Mouse (Mus musculus): ENCODE measurements around the gene Apoc4.

The Apoc4 gene

DNA sequence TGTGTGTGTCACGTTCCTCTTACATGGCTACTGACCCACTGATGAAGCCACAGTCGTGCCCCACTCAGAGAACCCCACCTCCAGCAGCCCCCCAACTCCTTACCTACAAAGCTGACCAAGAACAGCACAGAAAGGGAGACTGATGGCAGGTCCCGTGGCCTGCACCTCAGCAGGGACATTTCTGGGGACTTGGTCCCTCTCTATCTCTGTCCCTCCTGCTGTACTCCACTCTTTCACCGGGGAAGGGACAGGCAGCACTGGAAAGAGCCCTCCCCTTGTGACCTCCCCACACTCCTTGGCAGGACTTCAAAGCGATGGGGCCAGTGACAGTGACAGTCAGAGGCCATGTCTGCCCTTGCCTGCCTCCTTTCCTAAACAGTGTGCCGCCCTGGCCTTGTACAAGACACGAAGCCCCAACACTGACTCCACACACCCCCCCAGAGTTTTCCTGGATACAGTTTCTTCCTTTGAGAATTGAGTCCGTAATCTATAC is at the start of gene Apoc4, which contains the start of gene Gm44805:
Apoc4 (minus strand) TSS at position 278 of the 493 bp plus-strand sequence.
Gm44805 (minus strand) TSS at position 222 of the 493 bp plus-strand sequence.
- in situ Hi-C loops (cut with MboI; ENCODE audit: low sequenced_read_pairs), result no loop called here

GRCm38 (mm10) chr7:19726541-19726940 is 45.3 kb upstream of the Apoc4 start:
- in situ Hi-C loops (cut with MboI; ENCODE audit: low sequenced_read_pairs), result no loop called here

DNA sequence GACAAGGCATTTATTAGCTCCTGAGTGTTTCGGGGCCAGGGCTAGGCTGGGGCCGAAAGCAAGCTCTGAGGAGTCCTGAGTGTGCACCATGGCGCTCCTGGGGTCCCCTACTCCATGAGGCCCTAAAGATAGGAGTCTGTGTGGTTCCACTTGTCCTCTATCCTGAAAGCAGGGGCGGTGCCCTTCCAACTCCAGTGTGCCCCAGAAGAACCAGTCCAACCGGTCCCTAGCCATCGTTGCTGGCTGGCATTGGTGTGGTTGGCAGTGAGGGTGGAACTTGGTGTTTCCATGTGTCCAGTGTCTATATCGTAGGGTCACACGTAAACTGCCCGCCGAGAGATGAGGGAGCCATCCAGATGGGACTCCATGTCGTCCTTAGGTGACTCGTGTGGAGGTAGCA is 42.9 kb upstream of the Apoc4 start:
- in situ Hi-C loops (cut with MboI; ENCODE audit: low sequenced_read_pairs), result no loop called here

GRCm38 (mm10) chr7:19722754-19723195 is 41.5 kb upstream of the Apoc4 start:
- in situ Hi-C loops (cut with MboI; ENCODE audit: low sequenced_read_pairs), result no loop called here

DNA sequence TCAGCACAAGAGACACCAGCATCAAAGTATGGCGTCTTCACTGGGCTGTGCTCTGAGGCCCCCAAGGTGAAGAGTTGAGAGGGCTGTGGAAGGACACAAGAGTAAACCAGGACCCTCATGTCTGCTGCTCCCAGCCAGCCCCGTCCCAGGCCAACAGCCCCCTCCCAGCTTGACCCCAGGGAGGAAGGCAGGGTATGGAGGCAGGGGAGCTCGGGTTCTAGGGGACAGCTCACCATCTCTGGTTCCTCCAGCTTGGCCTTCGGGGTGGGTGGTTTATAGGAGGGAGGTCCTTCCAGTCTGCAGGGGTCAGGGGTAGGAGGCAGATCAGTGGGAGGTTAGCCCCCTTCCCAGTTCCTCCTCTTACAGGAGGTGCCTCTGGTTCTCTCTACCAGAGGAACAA is 37.9 kb upstream of the Apoc4 start:
- in situ Hi-C loops (cut with MboI; ENCODE audit: low sequenced_read_pairs), result no loop called here

DNA sequence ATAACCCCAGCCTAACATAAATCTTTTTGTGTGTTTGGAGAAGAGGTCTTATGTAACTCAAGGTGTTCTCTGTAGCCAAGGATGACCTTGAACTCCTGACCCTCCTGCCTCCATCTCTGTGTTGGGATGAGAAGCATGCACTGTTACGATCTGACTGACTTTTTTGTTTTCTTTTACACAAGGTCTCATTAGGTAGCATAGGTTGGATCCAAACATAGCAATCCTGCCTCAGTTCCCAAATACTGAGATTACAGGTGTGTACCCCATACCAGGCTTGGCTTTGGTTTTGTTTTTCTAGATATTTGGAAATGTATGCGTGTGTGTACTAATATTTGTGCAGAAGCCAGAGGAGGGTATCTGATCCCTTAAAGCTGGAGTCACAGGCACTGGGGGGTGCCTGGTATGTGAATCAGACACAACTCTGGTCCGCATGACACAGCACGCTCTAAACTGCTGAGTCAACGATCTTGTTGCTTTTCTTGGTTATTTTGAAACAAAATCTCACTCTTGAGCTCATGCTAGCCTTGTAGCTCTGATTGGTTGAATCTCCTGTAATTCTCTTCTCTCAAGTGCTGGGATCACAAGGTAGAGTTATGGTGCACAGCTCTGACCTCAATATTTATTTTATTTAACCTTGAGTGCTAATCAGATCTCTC is 37.1 kb upstream of the Apoc4 start:
- in situ Hi-C loops (cut with MboI; ENCODE audit: low sequenced_read_pairs), result no loop called here

- in situ Hi-C loops (cut with MboI; ENCODE audit: low sequenced_read_pairs), result no loop called here
These were observed 36.1 kb upstream of the Apoc4 start for GRCm38 (mm10) chr7:19717346-19717745.

DNA sequence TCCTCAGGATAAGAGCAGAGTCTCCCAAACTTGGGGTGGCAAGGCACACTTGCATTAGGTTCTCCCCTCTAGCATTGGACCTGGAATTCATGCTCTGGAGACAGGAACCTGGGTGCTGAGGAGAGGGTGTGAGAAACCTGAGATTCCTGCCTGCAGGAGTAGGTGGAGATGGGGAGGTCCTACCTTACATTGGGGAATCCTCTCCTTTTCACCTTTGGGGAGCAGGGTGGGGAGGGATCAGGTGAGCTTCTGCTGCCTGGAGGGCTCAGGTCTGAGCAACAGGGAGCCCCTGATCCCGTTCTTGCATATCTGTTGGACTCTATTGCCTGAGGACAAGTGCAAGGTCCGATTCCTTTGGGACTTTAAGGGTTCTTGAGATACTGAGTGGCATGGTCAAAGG is 35.5 kb upstream of the Apoc4 start:
- in situ Hi-C loops (cut with MboI; ENCODE audit: low sequenced_read_pairs), result no loop called here

- in situ Hi-C loops (cut with MboI; ENCODE audit: low sequenced_read_pairs), result no loop called here
These were observed 34.9 kb upstream of the Apoc4 start for GRCm38 (mm10) chr7:19716055-19716682.

DNA sequence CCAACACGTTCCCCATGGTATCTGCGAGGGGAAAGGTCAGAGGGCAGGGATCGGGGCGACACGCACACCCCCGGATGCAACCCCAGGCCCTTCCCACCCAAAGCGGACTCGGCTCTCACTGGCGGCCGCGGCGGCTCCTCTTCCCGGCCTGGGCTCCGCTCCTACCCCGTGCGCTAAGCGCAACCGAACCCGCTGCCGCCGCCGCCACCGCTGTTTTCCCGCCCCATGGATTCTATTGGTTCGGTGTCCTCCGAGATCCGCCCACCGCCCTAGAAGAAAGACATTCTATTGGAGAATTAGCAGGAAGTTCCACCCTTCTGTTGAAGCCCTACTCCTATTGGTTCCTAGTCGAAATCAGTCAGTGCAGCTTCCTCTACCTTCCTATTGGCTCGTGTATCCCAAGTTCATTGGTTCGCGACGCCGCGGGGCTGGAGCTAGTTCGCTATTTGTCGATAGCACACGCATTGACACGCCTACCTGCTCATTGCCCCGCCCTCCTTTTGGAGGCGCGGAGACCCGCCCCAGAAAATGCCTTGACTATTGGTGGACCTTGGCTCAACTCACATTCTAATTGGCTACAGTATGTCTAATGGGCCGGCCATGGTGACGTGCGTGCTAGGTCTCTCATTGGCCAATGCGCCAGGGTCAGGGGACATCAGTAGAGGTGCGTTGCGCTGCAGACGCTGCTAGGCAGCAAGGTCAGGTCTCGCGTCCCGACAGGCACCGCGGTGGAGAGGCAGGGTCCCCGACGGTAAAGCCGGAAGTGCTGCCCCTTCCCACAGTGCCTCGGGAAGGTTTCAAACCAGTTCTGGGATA is 34.2 kb upstream of the Apoc4 start, which contains the start of gene Tomm40:
Tomm40 (minus strand) TSS at position 200 of the 816 bp plus-strand sequence.
- in situ Hi-C loops (cut with MboI; ENCODE audit: low sequenced_read_pairs), result no loop called here

- in situ Hi-C loops (cut with MboI; ENCODE audit: low sequenced_read_pairs), result no loop called here
These were observed 33.6 kb upstream of the Apoc4 start for GRCm38 (mm10) chr7:19714836-19715235.

- in situ Hi-C loops (cut with MboI; ENCODE audit: low sequenced_read_pairs), result no loop called here
These were observed 32.3 kb upstream of the Apoc4 start for GRCm38 (mm10) chr7:19713598-19713997.

DNA sequence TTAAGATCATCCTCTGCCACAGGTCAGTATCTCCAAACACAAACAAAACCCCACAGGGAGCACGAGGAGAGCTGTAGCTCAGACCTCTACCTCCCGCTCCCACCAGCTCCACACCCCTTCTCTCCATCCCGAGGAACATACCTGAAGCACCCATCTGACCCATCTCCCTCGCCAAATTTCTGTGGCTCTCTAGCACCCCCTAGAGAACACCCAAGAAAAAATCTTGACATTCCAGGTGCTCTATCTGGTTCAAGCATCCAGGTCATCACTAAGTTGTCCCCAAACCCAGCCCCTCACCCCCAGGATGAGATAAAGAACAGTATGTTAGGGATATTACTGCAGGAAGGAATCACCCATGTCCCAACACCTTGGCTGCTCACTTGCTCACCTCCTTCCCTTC is 31.9 kb upstream of the Apoc4 start:
- in situ Hi-C loops (cut with MboI; ENCODE audit: low sequenced_read_pairs), result no loop called here

DNA sequence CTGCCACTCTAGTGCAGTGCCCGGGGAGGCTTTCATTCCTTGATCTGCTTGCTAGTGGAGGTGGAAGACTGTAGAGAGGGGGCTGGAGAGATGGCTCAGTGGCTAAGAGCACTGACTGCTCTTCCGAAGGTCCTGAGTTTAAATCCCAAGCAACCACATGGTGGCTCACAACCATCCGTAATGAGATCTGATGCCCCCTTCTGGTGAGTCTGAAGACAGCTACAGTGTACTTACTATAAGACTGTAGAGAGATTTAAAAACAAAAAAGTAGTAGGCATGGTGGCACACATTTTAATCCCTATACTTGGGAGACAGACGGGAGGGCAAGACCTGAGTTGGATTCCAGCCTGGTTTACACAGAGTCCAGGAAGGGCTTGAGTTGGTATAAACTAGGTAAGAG is 31.1 kb upstream of the Apoc4 start:
- in situ Hi-C loops (cut with MboI; ENCODE audit: low sequenced_read_pairs), result no loop called here

GRCm38 (mm10) chr7:19710650-19711049 is 29.4 kb upstream of the Apoc4 start:
- in situ Hi-C loops (cut with MboI; ENCODE audit: low sequenced_read_pairs), result no loop called here

- in situ Hi-C loops (cut with MboI; ENCODE audit: low sequenced_read_pairs), result no loop called here
These were observed 24.0 kb upstream of the Apoc4 start for GRCm38 (mm10) chr7:19705271-19705670.

- in situ Hi-C loops (cut with MboI; ENCODE audit: low sequenced_read_pairs), result loop anchor here (5.0 kb wide), 1 partner anchor 37 kb away; the partner anchor contains the start of gene Clptm1
These were observed 23.2 kb upstream of the Apoc4 start for GRCm38 (mm10) chr7:19704475-19704874.

- in situ Hi-C loops (cut with MboI; ENCODE audit: low sequenced_read_pairs), result loop anchor here (5.0 kb wide), 1 partner anchor 36 kb away; the partner anchor contains the start of gene Clptm1
These were observed 21.7 kb upstream of the Apoc4 start for GRCm38 (mm10) chr7:19702859-19703555.

- in situ Hi-C loops (cut with MboI; ENCODE audit: low sequenced_read_pairs), result loop anchor here (5.0 kb wide), 1 partner anchor 34 kb away; the partner anchor contains the start of gene Clptm1
These were observed 19.9 kb upstream of the Apoc4 start for GRCm38 (mm10) chr7:19701069-19701761.

Measured in CH12F3 (cell line).